Mouse (Mus musculus): ENCODE data around the gene Hipk2.
A peak's percentile ranks its signal among the peaks of the same experiment; 100 is the strongest.

Hipk2 gene

GRCm38 (mm10) chr6:38795096-38795816, 80.7 kb downstream of the Hipk2 start:
- DNase-seq (ENCODE audit: low read depth, low spot score) = no peak

GRCm38 (mm10) chr6:38792966-38793365, 83.0 kb downstream of the Hipk2 start:
- DNase-seq (ENCODE audit: low read depth, low spot score) = no peak

- DNase-seq (ENCODE audit: low read depth, low spot score) = no peak
Observed at GRCm38 (mm10) chr6:38789221-38789810, 86.6 kb downstream of the Hipk2 start.

GRCm38 (mm10) chr6:38787811-38788509, 88.0 kb downstream of the Hipk2 start:
- DNase-seq (ENCODE audit: low read depth, low spot score) = no peak

- no peak for DNase-seq (ENCODE audit: low read depth, low spot score)
Observed at GRCm38 (mm10) chr6:38787134-38787533, 88.8 kb downstream of the Hipk2 start.

GRCm38 (mm10) chr6:38785747-38786146, 90.2 kb downstream of the Hipk2 start:
- DNase-seq (ENCODE audit: low read depth, low spot score) = no peak

GRCm38 (mm10) chr6:38779411-38779810, 96.6 kb downstream of the Hipk2 start:
- DNase-seq (ENCODE audit: low read depth, low spot score) = no peak

GRCm38 (mm10) chr6:38778887-38779286, 97.1 kb downstream of the Hipk2 start:
- no peak for DNase-seq (ENCODE audit: low read depth, low spot score)

- no peak for DNase-seq (ENCODE audit: low read depth, low spot score)
Observed at GRCm38 (mm10) chr6:38776000-38776584, 99.9 kb downstream of the Hipk2 start.

- no peak for DNase-seq (ENCODE audit: low read depth, low spot score)
Observed at GRCm38 (mm10) chr6:38772836-38773518, 103.0 kb downstream of the Hipk2 start.

- peak; percentile 13 for DNase-seq (ENCODE audit: low read depth, low spot score)
Observed at GRCm38 (mm10) chr6:38771061-38771667, 104.8 kb downstream of the Hipk2 start.

- no peak for DNase-seq (ENCODE audit: low read depth, low spot score)
Observed at GRCm38 (mm10) chr6:38769627-38770026, 106.3 kb downstream of the Hipk2 start.

GRCm38 (mm10) chr6:38762588-38763265, 113.2 kb downstream of the Hipk2 start:
- no peak for DNase-seq (ENCODE audit: low read depth, low spot score)

- DNase-seq (ENCODE audit: low read depth, low spot score) = no peak
Observed at GRCm38 (mm10) chr6:38762006-38762405, 114.0 kb downstream of the Hipk2 start.

GRCm38 (mm10) chr6:38760911-38761706, 114.9 kb downstream of the Hipk2 start:
- DNase-seq (ENCODE audit: low read depth, low spot score) = peak; percentile 25

- DNase-seq (ENCODE audit: low read depth, low spot score) = peak; percentile 50
Observed at GRCm38 (mm10) chr6:38759922-38760620, 115.9 kb downstream of the Hipk2 start.

GRCm38 (mm10) chr6:38759186-38759585, 116.8 kb downstream of the Hipk2 start:
- no peak for DNase-seq (ENCODE audit: low read depth, low spot score)

- no peak for DNase-seq (ENCODE audit: low read depth, low spot score)
Observed at GRCm38 (mm10) chr6:38757597-38757996, 118.4 kb downstream of the Hipk2 start.

- no peak for DNase-seq (ENCODE audit: low read depth, low spot score)
Observed at GRCm38 (mm10) chr6:38756968-38757367, 119.0 kb downstream of the Hipk2 start.
